Mouse (Mus musculus) spleen, adult 2 months (tissue): Measurements from ENCODE around the gene Tns4.

Experiments
- CTCF ChIP-seq: fragments of 200-500 bp; IDR thresholded peaks from 2 replicates; pipeline ENCODE4 v1.5.1; 2011; ENCODE audit warnings: mild to moderate bottlenecking, inconsistent platforms; ENCODE audit not compliant: insufficient read depth, insufficient read length, insufficient replicate concordance; ENCODE audit errors: extremely low read depth
- POLR2A ChIP-seq: fragments of 200-500 bp; IDR thresholded peaks from 2 replicates; pipeline ENCODE4 v1.6.1; 2011; ENCODE audit warnings: low read depth, low read length, inconsistent platforms

DNA sequence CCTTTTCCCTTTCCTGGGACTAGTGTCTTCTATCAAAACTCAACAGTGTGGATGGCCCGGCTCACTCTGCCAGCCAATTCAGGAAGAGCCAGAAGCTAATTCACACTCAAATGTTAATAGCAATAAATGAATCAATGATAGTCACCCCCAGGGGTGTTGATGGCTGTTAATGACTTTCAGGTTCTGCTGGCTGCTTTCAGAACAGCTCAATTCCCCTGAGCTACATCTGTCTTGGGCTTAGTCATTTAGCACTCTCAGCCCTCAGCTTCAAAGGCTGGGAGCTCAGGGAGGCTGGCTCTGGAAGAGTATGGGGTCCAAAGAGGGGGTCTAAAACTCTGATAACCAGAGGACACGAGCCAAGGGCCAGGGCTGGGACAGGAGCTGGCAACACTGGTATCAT, 40.2 kb upstream of the Tns4 start:
- TF ChIP-seq CTCF (no peak), POLR2A (no peak)
